Mouse (Mus musculus) spleen, adult 2 months (tissue): ENCODE measurements around the gene Gm4969.
A peak's percentile ranks its signal among the peaks of the same experiment; 100 is the strongest.

Source experiments
- CTCF ChIP-seq: fragments of 200-500 bp; IDR thresholded peaks from 2 replicates; pipeline ENCODE4 v1.5.1; 2011; ENCODE audit warnings: mild to moderate bottlenecking, inconsistent platforms; ENCODE audit not compliant: insufficient read depth, insufficient read length, insufficient replicate concordance; ENCODE audit errors: extremely low read depth
- POLR2A ChIP-seq: fragments of 200-500 bp; IDR thresholded peaks from 2 replicates; pipeline ENCODE4 v1.6.1; 2011; ENCODE audit warnings: low read depth, low read length, inconsistent platforms

DNA sequence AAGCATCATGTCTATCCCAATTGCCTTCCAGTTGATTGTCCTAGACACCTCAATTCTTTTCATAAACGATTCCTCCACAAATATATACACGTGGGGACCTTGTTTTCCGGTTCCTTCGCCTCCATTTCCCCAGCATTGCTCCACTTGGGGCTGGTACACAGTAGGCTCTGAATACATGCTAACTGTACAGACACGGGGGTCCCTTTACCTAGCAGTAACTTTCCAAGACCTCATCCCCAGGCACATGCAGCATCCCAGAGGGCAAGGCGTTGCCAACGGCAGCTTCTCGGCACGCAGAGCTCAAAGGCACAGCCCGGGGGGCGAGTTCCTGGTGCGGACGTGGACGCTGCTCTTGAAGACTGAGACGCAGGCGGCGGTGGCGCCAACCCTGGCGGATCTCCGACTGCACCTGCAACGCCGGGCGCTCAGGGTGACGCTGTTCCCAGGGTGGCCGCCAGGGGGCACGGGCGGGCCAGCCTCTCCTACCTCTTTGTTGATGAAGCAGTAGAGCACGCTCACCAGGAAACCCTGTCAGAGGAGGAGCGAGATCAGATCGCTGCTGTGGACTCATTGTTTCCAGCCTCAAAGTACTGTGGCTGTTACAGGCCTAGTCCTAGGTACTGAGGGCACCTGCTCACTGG is 39.1 kb upstream of the Gm4969 start:
- no peak for TF ChIP-seq POLR2A
- peak; percentile 93 for TF ChIP-seq CTCF
